Mouse (Mus musculus) cerebellum, adult 2 months (tissue): Measurements from ENCODE around the gene Rab3a.

Source experiments
- CTCF ChIP-seq: fragments of 200-500 bp; IDR thresholded peaks from 2 replicates; pipeline ENCODE4 v1.5.1; 2011; ENCODE audit warnings: low read depth, mild to moderate bottlenecking, control low read depth, low read length, moderate library complexity, borderline replicate concordance; ENCODE audit not compliant: insufficient read depth
- POLR2A ChIP-seq: fragments of 200-500 bp; IDR thresholded peaks from 2 replicates; pipeline ENCODE4 v1.6.1; 2011; ENCODE audit warnings: low read length, control low read depth, borderline replicate concordance; ENCODE audit not compliant: insufficient read depth

- TF ChIP-seq POLR2A (no peak), CTCF (no peak)
Observed at GRCm38 (mm10) chr8:70730956-70731355, 23.5 kb upstream of the Rab3a start.
